Comparison of ENCODE assay signal across 7 mouse cellular contexts in genomic region chr14:14632471-14632870, GRCm38 (mm10).
A peak's percentile ranks its signal among the peaks of the same experiment; 100 is the strongest.
DNase-seq lines count a peak whose midpoint lies in the region; ATAC-seq and TF ChIP-seq lines count a peak whose summit lies in the region.

No protein-coding gene starts in this region.

- ATAC-seq in forebrain, embryonic 15.5 days (replicated peaks): peak; percentile 60; the same call in 1 of the 2 replicates
- peak; percentile 55; the same call in 1 of the 2 replicates for ATAC-seq in hindbrain, embryonic 12.5 days (ENCODE audit: low FRiP score)
- 0 out of 2 replicates have a peak, but pooled peaks have one; percentile 39 for ATAC-seq in liver, postnatal 0 days
- ATAC-seq in neural tube, embryonic 14.5 days (ENCODE audit: low read depth): peak; percentile 72; the same call in 1 of the 2 replicates

- H3K36me3 ChIP-seq in E14TG2a.4 (ENCODE audit: insufficient read depth, low read length): no peaks in the 10 kb centered on the region
- H3K36me3 ChIP-seq in forebrain, embryonic 15.5 days: no peaks in the 10 kb centered on the region
- no peaks in the 10 kb centered on the region for H3K36me3 ChIP-seq in hindbrain, embryonic 12.5 days
- no peaks in the 10 kb centered on the region for H3K36me3 ChIP-seq in liver, postnatal 0 days (replicated peaks; ENCODE audit: insufficient read depth, low read length)
- no peaks in the 10 kb centered on the region for H3K36me3 ChIP-seq in neural tube, embryonic 14.5 days (ENCODE audit: control insufficient read depth, insufficient read depth, low read length)

- WGBS in forebrain, embryonic 15.5 days: 0% methylated on average over 15 of the region's 15 CpGs
- WGBS in hindbrain, embryonic 12.5 days: 2% methylated on average over 15 of the region's 15 CpGs
- WGBS in liver, postnatal 0 days (ENCODE audit: insufficient replicate concordance): 2% methylated on average over 15 of the region's 15 CpGs
- 1% methylated on average over 15 of the region's 15 CpGs for WGBS in neural tube, embryonic 14.5 days
- WGBS in cerebellum, adult 2 months: 9% methylated on average over 15 of the region's 15 CpGs

- no peak for TF ChIP-seq CTCF in E14TG2a.4 (conservative IDR thresholded peaks at IDR 0.05; ENCODE audit: low read length)
- no peak for TF ChIP-seq CTCF in liver, postnatal 0 days (IDR thresholded peaks at IDR 0.05; ENCODE audit: low read depth)
- TF ChIP-seq CTCF in cerebellum, adult 2 months (IDR thresholded peaks at IDR 0.05; ENCODE audit: borderline replicate concordance, insufficient read depth, low read depth, low read length): no peak

- H3K9ac ChIP-seq in forebrain, embryonic 15.5 days (replicated peaks): no peak overlapping the region
- no peak overlapping the region for H3K9ac ChIP-seq in hindbrain, embryonic 12.5 days
- no peak overlapping the region; the same call in 1 of the 2 replicates for H3K9ac ChIP-seq in liver, postnatal 0 days (replicated peaks)
- no peak overlapping the region for H3K9ac ChIP-seq in neural tube, embryonic 14.5 days (replicated peaks; ENCODE audit: low read depth, low read length)

- H3K9me3 ChIP-seq in E14TG2a.4 (ENCODE audit: low read length): no peaks in the 10 kb centered on the region
- H3K9me3 ChIP-seq in forebrain, embryonic 15.5 days: no peaks in the 10 kb centered on the region
- H3K9me3 ChIP-seq in hindbrain, embryonic 12.5 days (replicated peaks): no peaks in the 10 kb centered on the region
- no peaks in the 10 kb centered on the region for H3K9me3 ChIP-seq in liver, postnatal 0 days (ENCODE audit: low read length)
- H3K9me3 ChIP-seq in neural tube, embryonic 14.5 days (ENCODE audit: control insufficient read depth, low read length): no peaks in the 10 kb centered on the region

- H3K4me1 ChIP-seq in E14TG2a.4 (replicated peaks; ENCODE audit: low read depth, low read length): peaks cover 36% of the 10 kb centered on the region
- H3K4me1 ChIP-seq in forebrain, embryonic 15.5 days: peaks cover 15% of the 10 kb centered on the region
- H3K4me1 ChIP-seq in hindbrain, embryonic 12.5 days: peaks cover 17% of the 10 kb centered on the region
- H3K4me1 ChIP-seq in liver, postnatal 0 days (ENCODE audit: insufficient read depth): peaks cover 8% of the 10 kb centered on the region
- no peaks in the 10 kb centered on the region for H3K4me1 ChIP-seq in neural tube, embryonic 14.5 days (ENCODE audit: control insufficient read depth, insufficient read depth, low read length)
- H3K4me1 ChIP-seq in cerebellum, adult 2 months (ENCODE audit: control insufficient read depth, insufficient read depth, low read length): no peaks in the 10 kb centered on the region

- no peak for TF ChIP-seq POLR2A in cerebellum, adult 2 months (IDR thresholded peaks at IDR 0.05; ENCODE audit: borderline replicate concordance, insufficient read depth, low read length)

- no peaks in the 10 kb centered on the region for H3K27me3 ChIP-seq in E14TG2a.4 (ENCODE audit: insufficient read depth, low read length)
- H3K27me3 ChIP-seq in forebrain, embryonic 15.5 days: no peaks in the 10 kb centered on the region
- no peaks in the 10 kb centered on the region for H3K27me3 ChIP-seq in hindbrain, embryonic 12.5 days
- H3K27me3 ChIP-seq in liver, postnatal 0 days (ENCODE audit: insufficient read depth, low read length): no peaks in the 10 kb centered on the region
- no peaks in the 10 kb centered on the region; the same call in 1 of the 2 replicates for H3K27me3 ChIP-seq in neural tube, embryonic 14.5 days (ENCODE audit: control insufficient read depth, insufficient read depth, low read length)
- H3K27me3 ChIP-seq in cerebellum, adult 2 months (ENCODE audit: control insufficient read depth, insufficient read depth, low read length): no peaks in the 10 kb centered on the region; the same call in 1 of the 2 replicates

- peak overlapping the region; percentile 66 for H3K4me3 ChIP-seq in E14TG2a.4 (replicated peaks; ENCODE audit: low read length)
- H3K4me3 ChIP-seq in forebrain, embryonic 15.5 days: peak overlapping the region; percentile 24
- H3K4me3 ChIP-seq in hindbrain, embryonic 12.5 days: peak overlapping the region; percentile 22; the same call in 1 of the 2 replicates
- H3K4me3 ChIP-seq in liver, postnatal 0 days (ENCODE audit: low read depth, low read length): peak overlapping the region; percentile 45
- H3K4me3 ChIP-seq in neural tube, embryonic 14.5 days (ENCODE audit: low read depth, low read length): no peak overlapping the region
- no peak overlapping the region for H3K4me3 ChIP-seq in cerebellum, adult 2 months (replicated peaks; ENCODE audit: insufficient read depth, low read depth, low read length)

- no peak overlapping the region for H3K27ac ChIP-seq in forebrain, embryonic 15.5 days (replicated peaks)
- no peak overlapping the region for H3K27ac ChIP-seq in hindbrain, embryonic 12.5 days
- no peak overlapping the region for H3K27ac ChIP-seq in liver, postnatal 0 days (ENCODE audit: low read depth)
- no peak overlapping the region for H3K27ac ChIP-seq in neural tube, embryonic 14.5 days (ENCODE audit: low read depth, low read length)
- H3K27ac ChIP-seq in cerebellum, adult 2 months (ENCODE audit: insufficient read depth, low read length): no peak overlapping the region

- TF ChIP-seq EP300 in liver, postnatal 0 days (IDR thresholded peaks at IDR 0.05; ENCODE audit: low read depth): no peak

- peak; percentile 34 for DNase-seq in adrenal gland, adult 2 months
- DNase-seq in liver, postnatal 0 days: peak; percentile 18
- DNase-seq in cerebellum, adult 2 months: no peak

- H3K4me2 ChIP-seq in forebrain, embryonic 15.5 days (replicated peaks): peak overlapping the region; percentile 47
- H3K4me2 ChIP-seq in hindbrain, embryonic 12.5 days (replicated peaks): peak overlapping the region; percentile 53
- H3K4me2 ChIP-seq in liver, postnatal 0 days (ENCODE audit: low read depth, low read length): peak overlapping the region; percentile 71
- H3K4me2 ChIP-seq in neural tube, embryonic 14.5 days (ENCODE audit: low read depth, low read length): peak overlapping the region; percentile 46

Comparison
In these comparisons a context has a peak if more than half of its experiments do, and no peak if none do; other contexts are left out.
1. H3K4me3 ChIP-seq: peak in E14TG2a.4 (single experiment), forebrain, embryonic 15.5 days (single experiment), hindbrain, embryonic 12.5 days (single experiment) and liver, postnatal 0 days (single experiment); none in neural tube, embryonic 14.5 days (single experiment) and cerebellum, adult 2 months (single experiment).
2. DNase-seq: peak in adrenal gland, adult 2 months (single experiment) and liver, postnatal 0 days (single experiment); none in cerebellum, adult 2 months (0 of 2).
3. Peak in every context shown above with its lines, with median percentiles within 50 percentile points of each other: ATAC-seq and H3K4me2 ChIP-seq.